Mouse (Mus musculus) midbrain, embryonic 11.5 days (tissue): ENCODE data around the gene Ddx46. TPM values are rescaled to one million over a fixed set of nuclear protein-coding genes. Genes with fewer than 3 reads are reported as not detected.

Experiments
- ATAC-seq: fragments of 200-750 bp; cut with Nextera tagmentation; 2 replicates; pipeline ENCODE4 v1.8.0; 2017; ENCODE audit warnings: moderate TSS enrichment, moderate library complexity; ENCODE audit not compliant: low FRiP score
- DNase-seq: peaks from one replicate; pipeline ENCODE4 v3.0.0; 2015; ENCODE audit warnings: low spot score; ENCODE audit errors: missing footprints
- H3K27ac ChIP-seq: fragments of 300-500 bp; sonication (generic); 2 replicates; pipeline ENCODE4 v1.5.1; 2014; ENCODE audit warnings: low read depth, low read length
- H3K27me3 ChIP-seq: fragments of 300-500 bp; sonication (generic); 2 replicates; pipeline ENCODE4 v1.6.1; 2014; ENCODE audit warnings: mild to moderate bottlenecking, low read length, moderate library complexity, mixed read lengths; ENCODE audit not compliant: control insufficient read depth, insufficient read depth
- H3K36me3 ChIP-seq: fragments of 300-500 bp; sonication (generic); 2 replicates; pipeline ENCODE4 v1.6.1; 2014; ENCODE audit warnings: mild to moderate bottlenecking, low read length, moderate library complexity, mixed read lengths; ENCODE audit not compliant: control insufficient read depth, insufficient read depth
- H3K4me1 ChIP-seq: fragments of 300-500 bp; sonication (generic); 2 replicates; pipeline ENCODE4 v1.6.1; 2014; ENCODE audit warnings: low read length; ENCODE audit not compliant: control insufficient read depth, insufficient read depth
- H3K4me2 ChIP-seq: fragments of 300-500 bp; sonication (generic); 2 replicates; pipeline ENCODE4 v1.6.1; 2014; ENCODE audit warnings: mild to moderate bottlenecking, moderate library complexity
- H3K4me3 ChIP-seq: fragments of 300-500 bp; sonication (generic); 2 replicates; pipeline ENCODE4 v1.5.1; 2014; ENCODE audit warnings: low read depth, low read length
- H3K9ac ChIP-seq: fragments of 300-500 bp; sonication (generic); 2 replicates; pipeline ENCODE4 v1.6.1; 2014; ENCODE audit warnings: low read length
- H3K9me3 ChIP-seq: fragments of 300-500 bp; sonication (generic); 2 replicates; pipeline ENCODE4 v1.6.1; 2016; ENCODE audit warnings: low read length; ENCODE audit not compliant: control insufficient read depth
- WGBS: fragments of 180-500 bp; shearing (Covaris S2); extraction: QIAGEN DNeasy Blood & Tissue Kit; methylation state at CpG from one replicate; pipeline ENCODE4 v1.1.7; 2014; 5-methylcytosine and 5-hydroxymethylcytosine counted together
- polyA plus RNA-seq: library from polyadenylated mRNA; unstranded; fragments of >200 nt; fragmentation: Nextera tagmentation; extraction: Ambion mirVana; gene quantifications from 2 replicates; pipeline ENCODE4 v1.2.1, GENCODE M21; 2014

Ddx46 gene
- polyA plus RNA-seq, 1 experiment from 2014 or later, result 48.4 TPM

DNA sequence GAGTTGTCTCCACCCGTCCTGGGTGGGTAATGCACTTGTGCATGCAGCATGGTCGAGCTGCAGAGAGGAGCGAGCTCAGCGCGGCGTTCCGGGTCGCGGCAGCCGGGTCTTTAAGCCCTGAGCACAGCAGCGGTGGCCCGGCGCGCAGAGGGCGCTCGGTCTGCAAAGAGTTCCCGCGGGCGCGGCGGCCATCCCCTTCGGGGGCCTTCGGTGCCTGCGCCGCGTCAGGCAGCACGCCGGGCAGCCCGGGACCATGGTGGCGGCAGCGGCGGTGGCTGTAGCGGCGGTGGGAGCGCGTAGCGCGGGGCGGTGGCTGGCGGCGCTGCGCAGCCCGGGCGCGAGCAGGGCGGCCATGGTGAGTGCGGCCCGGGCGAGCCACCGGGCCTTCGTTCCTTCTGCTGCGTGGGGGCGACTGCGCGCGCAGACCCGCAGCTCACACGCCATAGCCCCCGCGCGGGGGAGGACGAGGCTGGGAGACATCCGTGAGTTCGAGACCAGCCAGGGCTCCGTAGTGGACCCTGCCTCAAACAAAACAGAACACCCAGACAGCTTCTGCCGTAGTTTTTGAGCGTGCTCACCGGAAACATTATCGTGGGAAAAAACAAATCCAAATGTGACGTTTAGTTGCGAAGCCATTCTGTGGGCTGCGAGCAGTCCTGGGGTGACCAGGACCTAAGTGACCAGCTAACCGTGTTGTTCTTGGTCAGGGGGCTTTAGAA, 92.5 kb downstream of the Ddx46 start, which contains the start of gene Pcbd2:
Gene Pcbd2 (plus strand): TSS at position 249 of the 719 bp plus-strand sequence.
- ATAC-seq, result peak; percentile 92
- Histone ChIP-seq H3K9me3 (no peaks in the 10 kb centered on the region), H3K36me3 (peaks cover 3% of the 10 kb centered on the region; the same call in 1 of the 2 replicates), H3K27me3 (no peaks in the 10 kb centered on the region), H3K9ac (peak within 1 kb of the TSS; percentile 72), H3K4me3 (peak within 1 kb of the TSS; percentile 49), H3K27ac (peak within 1 kb of the TSS; percentile 88), H3K4me2 (peak within 1 kb of the TSS; percentile 52), H3K4me1 (no peaks in the 10 kb centered on the region)
- 0% methylated on average over 73 of the region's 73 CpGs for WGBS
- peak; percentile 97 for DNase-seq

GRCm38 (mm10) chr13:55727839-55728238, 93.0 kb downstream of the Ddx46 start:
- H3K4me3 ChIP-seq, result peak overlapping the region; percentile 49
- no peaks in the 10 kb centered on the region for H3K9me3 ChIP-seq
- H3K27me3 ChIP-seq, result no peaks in the 10 kb centered on the region
- peak; percentile 51; the same call in 1 of the 2 replicates for ATAC-seq
- H3K9ac ChIP-seq, result peak overlapping the region; percentile 72; the same call in 1 of the 2 replicates
- H3K27ac ChIP-seq, result peak overlapping the region; percentile 88
- H3K4me1 ChIP-seq, result no peaks in the 10 kb centered on the region
- 5% methylated on average over 19 of the region's 19 CpGs for WGBS
- H3K36me3 ChIP-seq, result peaks cover 3% of the 10 kb centered on the region; the same call in 1 of the 2 replicates
- peak overlapping the region; percentile 52 for H3K4me2 ChIP-seq
- no peak for DNase-seq

GRCm38 (mm10) chr13:55730716-55731115, 95.9 kb downstream of the Ddx46 start:
- no peaks in the 10 kb centered on the region for H3K27me3 ChIP-seq
- H3K4me3 ChIP-seq, result no peak overlapping the region
- 91% methylated on average over 7 of the region's 7 CpGs for WGBS
- DNase-seq (no peak), ATAC-seq (no peak)
- no peaks in the 10 kb centered on the region for H3K9me3 ChIP-seq
- no peak overlapping the region for H3K9ac ChIP-seq
- H3K4me2 ChIP-seq, result no peak overlapping the region
- no peaks in the 10 kb centered on the region for H3K36me3 ChIP-seq
- no peak overlapping the region for H3K27ac ChIP-seq
- H3K4me1 ChIP-seq, result no peaks in the 10 kb centered on the region

Other genes starting within 250 kb of the Ddx46 start
- gene Slc34a1, start 236.8 kb upstream of the Ddx46 start, polyA plus RNA-seq, result not detected in 2 replicates
- gene Pfn3, start 219.8 kb upstream of the Ddx46 start, polyA plus RNA-seq, result not detected in 2 replicates
- gene F12, start 208.2 kb upstream of the Ddx46 start, polyA plus RNA-seq, result 0.14 TPM in 1 of 2 replicates, not detected in the other
- 42.0 and 52.3 TPM in 2 replicates for gene Grk6, start 190.0 kb upstream of the Ddx46 start, polyA plus RNA-seq
- gene Prr7, start 170.8 kb upstream of the Ddx46 start, polyA plus RNA-seq, result 2.8 and 3.0 TPM in 2 replicates
- 292 and 294 TPM in 2 replicates for gene Dbn1, start 146.9 kb upstream of the Ddx46 start, polyA plus RNA-seq
- 129 and 140 TPM in 2 replicates for gene Pdlim7, start 121.4 kb upstream of the Ddx46 start, polyA plus RNA-seq
- 1.9 TPM in 2 replicates for gene Dok3, start 105.7 kb upstream of the Ddx46 start, polyA plus RNA-seq
- gene Ddx41, start 98.4 kb upstream of the Ddx46 start, polyA plus RNA-seq, result 66.7 and 73.8 TPM in 2 replicates
- gene Fam193b, start 63.9 kb upstream of the Ddx46 start, polyA plus RNA-seq, result 39.9 and 40.8 TPM in 2 replicates
- gene Tmed9, start 61.3 kb upstream of the Ddx46 start, polyA plus RNA-seq, result 50.0 and 50.8 TPM in 2 replicates
- 16.0 and 21.4 TPM in 2 replicates for gene B4galt7, start 35.1 kb upstream of the Ddx46 start, polyA plus RNA-seq
- 63.7 and 71.6 TPM in 2 replicates for gene Caml, start 12.0 kb upstream of the Ddx46 start, polyA plus RNA-seq
- 66.0 and 72.3 TPM in 2 replicates for gene B230219D22Rik, start 58.1 kb downstream of the Ddx46 start, polyA plus RNA-seq
- gene Txndc15, start 79.6 kb downstream of the Ddx46 start, polyA plus RNA-seq, result 91.4 and 101 TPM in 2 replicates
- gene Pcbd2, start 92.3 kb downstream of the Ddx46 start, polyA plus RNA-seq, result 30.4 and 34.9 TPM in 2 replicates
- not detected in 2 replicates for gene Catsper3, start 149.5 kb downstream of the Ddx46 start, polyA plus RNA-seq
- gene Pitx1, start 201.2 kb downstream of the Ddx46 start, polyA plus RNA-seq, result 0.25 and 0.88 TPM in 2 replicates